Mouse (Mus musculus) forebrain, embryonic 11.5 days (tissue): Measurements from ENCODE around the gene Gm7694. TPM values are rescaled to one million over a fixed set of nuclear protein-coding genes. Genes with fewer than 3 reads are reported as not detected.

ENCODE experiments used
- ATAC-seq: fragments of 200-750 bp; cut with Nextera tagmentation; replicated peaks from 2 replicates; pipeline ENCODE4 v1.8.0; 2017; ENCODE audit warnings: moderate TSS enrichment; ENCODE audit not compliant: low FRiP score
- DNase-seq: peaks from one replicate; pipeline ENCODE4 v3.0.0-alpha.2; 2017; ENCODE audit warnings: low spot score
- H3K27ac ChIP-seq: fragments of 300-500 bp; sonication (generic); 2 replicates; pipeline ENCODE4 v1.5.1; 2014; ENCODE audit warnings: low read depth, low read length
- H3K27me3 ChIP-seq: fragments of 300-500 bp; sonication (generic); 2 replicates; pipeline ENCODE4 v1.6.1; 2014; ENCODE audit warnings: mild to moderate bottlenecking, low read length, mixed read lengths; ENCODE audit not compliant: control insufficient read depth, insufficient read depth
- H3K36me3 ChIP-seq: fragments of 300-500 bp; sonication (generic); 2 replicates; pipeline ENCODE4 v1.6.1; 2014; ENCODE audit warnings: mild to moderate bottlenecking, low read length, moderate library complexity, mixed read lengths; ENCODE audit not compliant: control insufficient read depth, insufficient read depth
- H3K4me1 ChIP-seq: fragments of 300-500 bp; sonication (generic); replicated peaks from 2 replicates; pipeline ENCODE4 v1.6.1; 2014; ENCODE audit warnings: low read length, mixed read lengths; ENCODE audit not compliant: control insufficient read depth, insufficient read depth
- H3K4me2 ChIP-seq: fragments of 300-500 bp; sonication (generic); 2 replicates; pipeline ENCODE4 v1.6.1; 2014; ENCODE audit warnings: low read depth, mild to moderate bottlenecking, low read length, moderate library complexity, mixed read lengths; ENCODE audit not compliant: severe bottlenecking
- H3K4me3 ChIP-seq: fragments of 300-500 bp; sonication (generic); 2 replicates; pipeline ENCODE4 v1.5.1; 2014; ENCODE audit warnings: low read depth, low read length
- H3K9ac ChIP-seq: fragments of 300-500 bp; sonication (generic); 2 replicates; pipeline ENCODE4 v1.6.1; 2014; ENCODE audit warnings: low read length
- H3K9me3 ChIP-seq: fragments of 300-500 bp; sonication (generic); 2 replicates; pipeline ENCODE4 v1.6.1; 2016; ENCODE audit warnings: low read length, mixed read lengths; ENCODE audit not compliant: control insufficient read depth
- WGBS: fragments of 180-500 bp; shearing (Covaris S2); extraction: QIAGEN DNeasy Blood & Tissue Kit; methylation state at CpG from one replicate; pipeline ENCODE4 v1.1.7; 2014; 5-methylcytosine and 5-hydroxymethylcytosine counted together
- polyA plus RNA-seq: library from polyadenylated mRNA; unstranded; fragments of >200 nt; fragmentation: Nextera tagmentation; extraction: Ambion mirVana; gene quantifications from 2 replicates; pipeline ENCODE4 v1.2.1, GENCODE M21; 2014

Gm7694 gene
- polyA plus RNA-seq, 1 experiment from 2014 or later = 6.6 TPM

DNA sequence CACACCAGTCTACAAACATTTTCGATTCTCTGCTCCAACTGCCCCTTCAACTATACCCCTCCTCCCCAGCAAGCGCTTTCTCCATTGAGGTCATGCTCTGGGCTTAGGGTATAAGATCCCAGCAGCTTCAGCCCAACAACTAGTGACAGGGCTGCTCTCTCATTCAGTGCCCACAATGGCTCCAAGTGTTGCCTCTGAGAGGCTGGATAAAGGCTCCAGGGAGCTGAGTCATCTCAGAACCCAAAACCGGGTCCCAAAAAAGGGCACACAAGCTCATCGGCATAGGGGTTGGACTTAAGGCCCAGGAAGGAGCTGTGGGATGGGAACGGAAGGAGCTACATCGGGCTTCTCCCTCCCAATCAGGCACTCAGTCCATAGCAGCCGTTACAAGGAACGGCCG is 4.4 kb downstream of the Gm7694 start:
- ATAC-seq (no peak), DNase-seq (no peak)
- no peaks in the 10 kb centered on the region for H3K36me3 ChIP-seq
- H3K9me3 ChIP-seq = no peaks in the 10 kb centered on the region
- 95% methylated on average over 9 of the region's 9 CpGs for WGBS
- H3K27me3 ChIP-seq = no peaks in the 10 kb centered on the region
- no peak overlapping the region for H3K4me3 ChIP-seq
- H3K4me1 ChIP-seq = no peaks in the 10 kb centered on the region
- no peak overlapping the region for H3K9ac ChIP-seq
- H3K4me2 ChIP-seq = no peak overlapping the region
- H3K27ac ChIP-seq = no peak overlapping the region

DNA sequence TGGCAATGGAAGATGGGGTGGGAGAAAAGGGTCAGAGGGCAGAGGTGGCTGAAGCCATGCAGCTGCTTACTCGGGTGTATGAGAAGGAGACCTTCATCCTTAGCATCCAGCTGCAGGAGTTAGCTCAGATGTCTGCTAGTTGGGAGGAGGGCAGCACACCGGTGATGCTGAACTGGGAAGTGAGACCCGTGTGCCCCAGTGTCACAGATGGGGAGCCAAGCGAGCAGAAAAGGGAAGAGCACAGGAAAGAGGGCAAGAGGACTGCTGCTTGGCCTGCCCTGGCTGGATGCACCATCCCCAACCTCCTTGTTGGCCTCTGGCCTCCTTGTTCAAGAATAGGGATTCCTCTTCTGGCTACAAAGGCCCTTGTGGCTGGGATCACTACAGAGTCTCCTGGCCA is 6.6 kb downstream of the Gm7694 start:
- H3K4me2 ChIP-seq = no peak overlapping the region
- WGBS = 92% methylated on average over 4 of the region's 4 CpGs
- H3K27me3 ChIP-seq = no peaks in the 10 kb centered on the region
- H3K36me3 ChIP-seq = no peaks in the 10 kb centered on the region
- no peak overlapping the region for H3K4me3 ChIP-seq
- no peak overlapping the region for H3K9ac ChIP-seq
- H3K27ac ChIP-seq = no peak overlapping the region
- H3K9me3 ChIP-seq = no peaks in the 10 kb centered on the region
- H3K4me1 ChIP-seq = 0 out of 2 replicates have a peak, but pooled peaks cover 2% of the 10 kb centered on the region
- DNase-seq (no peak), ATAC-seq (no peak)

DNA sequence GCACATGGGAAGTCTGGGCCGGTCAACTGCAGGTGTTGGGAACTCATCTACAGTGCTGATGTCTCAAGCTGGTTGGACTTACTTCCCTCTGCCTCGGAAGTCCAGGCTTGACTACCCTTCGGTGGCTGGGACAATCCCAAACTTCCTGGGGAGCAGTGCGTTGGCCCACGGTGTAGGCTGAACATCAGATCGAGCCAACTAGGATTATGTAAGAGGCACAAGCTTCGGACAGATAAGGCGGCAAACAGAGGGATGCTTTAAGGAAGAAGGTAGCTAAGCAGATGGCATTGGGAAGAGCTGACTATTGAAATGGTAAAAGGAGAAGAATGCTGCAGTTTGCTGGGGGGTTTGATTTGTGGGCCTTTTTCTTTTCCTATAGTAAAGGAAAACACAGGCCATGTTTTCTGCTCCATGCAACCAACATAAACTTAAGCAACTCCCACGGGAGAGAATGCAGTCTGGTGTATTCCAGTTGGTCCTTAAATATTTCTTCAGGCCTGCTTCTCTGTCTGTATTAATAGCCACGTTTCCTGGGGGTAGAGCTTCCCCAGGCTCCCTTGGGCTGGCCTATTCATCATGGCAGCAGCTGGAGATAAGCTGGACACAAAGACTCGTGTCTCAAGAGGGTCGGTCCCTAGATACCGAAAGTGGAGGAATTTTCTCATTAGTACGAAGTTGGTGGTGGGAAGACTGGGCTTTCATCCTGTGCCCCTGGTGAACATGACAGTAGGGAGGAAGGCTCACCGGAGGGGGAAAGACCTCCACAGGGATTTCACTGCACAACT is 11.2 kb downstream of the Gm7694 start:
- Histone ChIP-seq H3K9me3 (no peaks in the 10 kb centered on the region), H3K9ac (no peak overlapping the region), H3K36me3 (no peaks in the 10 kb centered on the region), H3K4me1 (peaks cover 4% of the 10 kb centered on the region; the same call in 1 of the 2 replicates), H3K27ac (no peak overlapping the region), H3K27me3 (no peaks in the 10 kb centered on the region), H3K4me2 (no peak overlapping the region), H3K4me3 (no peak overlapping the region)
- 69% methylated on average over 15 of the region's 15 CpGs for WGBS
- ATAC-seq (no peak), DNase-seq (no peak)

DNA sequence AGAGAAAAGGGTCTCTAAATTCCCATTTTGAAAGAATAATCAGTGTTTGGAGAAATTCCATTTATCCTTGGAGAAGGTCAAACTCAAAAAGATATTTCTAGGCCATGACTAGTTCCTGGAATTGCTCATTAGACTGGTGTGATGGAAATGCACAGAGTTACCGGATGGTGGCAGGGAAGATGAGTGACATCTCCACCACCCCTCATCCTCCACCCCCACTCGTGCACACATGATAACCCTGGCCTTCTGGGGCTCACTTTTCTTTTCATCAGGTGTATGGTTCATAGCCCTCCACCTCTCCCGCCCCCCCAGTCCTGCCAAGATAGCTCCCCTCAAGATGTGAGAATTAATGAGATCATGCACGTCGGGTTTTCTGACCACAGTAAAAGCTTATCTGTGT is 12.9 kb downstream of the Gm7694 start:
- Histone ChIP-seq H3K27me3 (no peaks in the 10 kb centered on the region), H3K27ac (no peak overlapping the region), H3K9me3 (no peaks in the 10 kb centered on the region), H3K4me2 (no peak overlapping the region), H3K9ac (no peak overlapping the region), H3K4me1 (peaks cover 4% of the 10 kb centered on the region; the same call in 1 of the 2 replicates), H3K36me3 (no peaks in the 10 kb centered on the region), H3K4me3 (no peak overlapping the region)
- DNase-seq (no peak), ATAC-seq (no peak)
- 87% methylated on average over 5 of the region's 5 CpGs for WGBS

DNA sequence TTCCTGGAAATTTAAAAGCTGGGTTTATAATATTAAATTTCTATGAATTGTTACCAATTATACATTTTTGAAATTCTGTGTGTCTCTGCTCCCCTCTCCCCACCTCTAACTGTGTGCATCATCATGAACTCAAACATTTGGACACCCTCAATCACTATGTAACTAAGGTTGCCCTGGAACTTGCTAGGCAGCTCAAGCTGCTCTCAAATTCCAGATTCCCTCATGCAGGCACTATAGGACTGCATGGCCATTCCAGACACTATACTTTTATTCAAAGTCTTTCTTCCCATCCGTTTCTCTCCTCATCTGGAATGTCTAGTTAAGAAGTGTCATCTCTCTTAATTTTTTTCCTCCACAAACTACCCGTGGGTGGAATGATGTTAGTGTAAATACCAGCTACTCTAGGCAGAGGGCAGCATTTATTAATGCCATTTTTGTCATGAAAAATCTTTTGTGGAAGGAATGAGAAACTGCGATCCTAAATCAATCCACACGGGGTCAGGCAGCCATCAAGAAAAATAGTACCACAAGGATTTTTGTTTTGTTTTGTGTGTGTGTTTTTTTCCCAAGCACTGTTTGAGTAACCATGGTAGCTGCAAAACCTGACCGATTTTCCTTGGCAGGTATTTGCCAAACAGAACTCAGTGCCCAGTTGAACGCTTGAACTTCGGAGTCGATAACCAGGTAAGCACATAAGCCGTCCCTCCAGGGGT is 13.7 kb downstream of the Gm7694 start:
- Histone ChIP-seq H3K9ac (no peak overlapping the region), H3K9me3 (no peaks in the 10 kb centered on the region), H3K4me3 (no peak overlapping the region), H3K4me2 (no peak overlapping the region), H3K27me3 (no peaks in the 10 kb centered on the region), H3K36me3 (no peaks in the 10 kb centered on the region), H3K4me1 (peaks cover 4% of the 10 kb centered on the region; the same call in 1 of the 2 replicates), H3K27ac (no peak overlapping the region)
- 43% methylated on average over 9 of the region's 9 CpGs for WGBS
- ATAC-seq (peak; percentile 42), DNase-seq (peak; percentile 68)

DNA sequence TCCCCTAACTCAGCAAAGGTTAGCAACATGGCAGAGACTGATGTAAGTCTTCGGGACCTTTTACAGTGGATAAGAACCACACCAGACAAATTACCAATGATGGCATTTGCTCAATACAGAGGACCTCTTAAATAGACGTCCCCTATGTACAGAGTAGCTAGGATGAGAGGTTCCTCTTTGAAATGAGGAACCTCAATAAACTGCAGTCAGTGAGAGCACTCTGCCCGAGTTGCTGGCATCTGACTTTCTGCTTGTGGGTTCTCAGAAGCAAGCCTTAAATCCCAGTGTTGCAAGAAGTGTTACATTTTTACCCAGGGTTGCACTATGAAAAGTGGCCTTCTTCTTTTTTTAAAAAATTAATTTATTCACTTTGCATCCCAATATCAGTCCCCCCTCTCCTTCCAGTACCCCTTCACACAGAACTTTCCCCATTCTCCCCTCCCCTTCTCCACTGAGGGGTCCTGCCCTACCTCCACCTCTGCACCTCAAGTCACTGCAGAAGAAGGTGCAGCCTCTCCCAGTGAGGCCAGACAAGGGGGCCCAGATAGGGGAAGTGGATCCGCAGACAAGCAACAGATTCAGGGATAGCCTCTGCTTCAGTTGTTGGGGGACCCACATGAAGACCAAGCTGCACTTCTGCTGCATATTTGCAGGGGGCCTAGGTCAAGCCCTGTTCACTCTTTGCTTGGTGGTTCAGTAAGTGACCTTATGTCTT is 23.6 kb downstream of the Gm7694 start:
- Histone ChIP-seq H3K4me3 (no peak overlapping the region), H3K9me3 (no peaks in the 10 kb centered on the region), H3K4me1 (no peaks in the 10 kb centered on the region), H3K27ac (no peak overlapping the region), H3K4me2 (no peak overlapping the region), H3K36me3 (no peaks in the 10 kb centered on the region), H3K27me3 (no peaks in the 10 kb centered on the region), H3K9ac (no peak overlapping the region)
- no peak for DNase-seq
- 79% methylated on average over 4 of the region's 4 CpGs for WGBS
- no peak for ATAC-seq

DNA sequence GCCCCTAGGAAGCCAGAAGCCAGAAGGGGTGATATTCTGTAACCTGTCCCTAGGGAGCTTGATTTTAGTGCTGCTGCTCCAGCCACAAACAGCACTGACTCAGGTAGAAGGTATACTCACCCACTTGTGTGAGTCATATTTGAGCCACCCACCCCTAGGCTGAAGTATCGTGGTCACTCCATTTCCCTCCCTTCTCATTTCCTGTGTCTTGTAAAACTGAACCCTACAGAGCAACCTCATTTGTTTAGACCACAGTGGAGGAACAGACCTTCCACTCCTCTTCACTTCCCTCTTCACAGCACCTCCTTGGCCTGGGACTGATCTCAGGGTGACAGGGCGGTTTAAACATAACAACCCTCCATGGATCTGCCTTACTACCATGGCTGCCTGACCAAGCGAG is 29.1 kb downstream of the Gm7694 start, which contains the start of gene Sh2d1b1:
Sh2d1b1 (plus strand) TSS at position 305 of the 400 bp plus-strand sequence.
- DNase-seq (no peak), ATAC-seq (no peak)
- H3K36me3 ChIP-seq = no peaks in the 10 kb centered on the region
- H3K27me3 ChIP-seq = no peaks in the 10 kb centered on the region
- no peak within 1 kb of the TSS for H3K27ac ChIP-seq
- 71% methylated on average over 2 of the region's 3 CpGs for WGBS
- H3K9me3 ChIP-seq = no peaks in the 10 kb centered on the region; the same call in 1 of the 2 replicates
- H3K4me2 ChIP-seq = no peak within 1 kb of the TSS
- H3K4me1 ChIP-seq = no peaks in the 10 kb centered on the region
- no peak within 1 kb of the TSS for H3K4me3 ChIP-seq
- H3K9ac ChIP-seq = no peak within 1 kb of the TSS

DNA sequence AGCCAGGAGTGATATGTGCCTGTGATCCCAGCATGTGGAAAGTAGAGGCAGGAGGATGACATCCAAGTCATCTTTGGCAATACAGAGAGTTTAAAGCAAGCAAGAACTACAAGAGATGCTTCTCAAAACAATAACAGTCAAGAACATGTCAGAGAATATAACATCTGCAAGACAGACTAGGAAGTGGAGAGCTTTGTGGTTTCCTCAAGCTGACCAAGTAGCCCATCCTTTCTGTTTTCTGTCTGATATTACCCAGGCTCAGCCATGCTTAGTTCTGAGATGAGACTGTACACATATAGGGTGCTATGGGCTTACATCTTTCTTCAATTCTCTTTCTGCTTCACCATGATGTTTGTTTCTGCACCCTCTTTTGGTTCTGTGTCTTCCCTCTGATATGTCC is 32.9 kb downstream of the Gm7694 start:
- Histone ChIP-seq H3K9me3 (no peaks in the 10 kb centered on the region; the same call in 1 of the 2 replicates), H3K4me1 (no peaks in the 10 kb centered on the region), H3K27ac (no peak overlapping the region), H3K4me3 (no peak overlapping the region), H3K27me3 (no peaks in the 10 kb centered on the region), H3K9ac (no peak overlapping the region), H3K36me3 (no peaks in the 10 kb centered on the region), H3K4me2 (no peak overlapping the region)
- ATAC-seq (no peak), DNase-seq (no peak)
